8 mouse cellular contexts compared by ENCODE assay signal in the genomic region with DNA sequence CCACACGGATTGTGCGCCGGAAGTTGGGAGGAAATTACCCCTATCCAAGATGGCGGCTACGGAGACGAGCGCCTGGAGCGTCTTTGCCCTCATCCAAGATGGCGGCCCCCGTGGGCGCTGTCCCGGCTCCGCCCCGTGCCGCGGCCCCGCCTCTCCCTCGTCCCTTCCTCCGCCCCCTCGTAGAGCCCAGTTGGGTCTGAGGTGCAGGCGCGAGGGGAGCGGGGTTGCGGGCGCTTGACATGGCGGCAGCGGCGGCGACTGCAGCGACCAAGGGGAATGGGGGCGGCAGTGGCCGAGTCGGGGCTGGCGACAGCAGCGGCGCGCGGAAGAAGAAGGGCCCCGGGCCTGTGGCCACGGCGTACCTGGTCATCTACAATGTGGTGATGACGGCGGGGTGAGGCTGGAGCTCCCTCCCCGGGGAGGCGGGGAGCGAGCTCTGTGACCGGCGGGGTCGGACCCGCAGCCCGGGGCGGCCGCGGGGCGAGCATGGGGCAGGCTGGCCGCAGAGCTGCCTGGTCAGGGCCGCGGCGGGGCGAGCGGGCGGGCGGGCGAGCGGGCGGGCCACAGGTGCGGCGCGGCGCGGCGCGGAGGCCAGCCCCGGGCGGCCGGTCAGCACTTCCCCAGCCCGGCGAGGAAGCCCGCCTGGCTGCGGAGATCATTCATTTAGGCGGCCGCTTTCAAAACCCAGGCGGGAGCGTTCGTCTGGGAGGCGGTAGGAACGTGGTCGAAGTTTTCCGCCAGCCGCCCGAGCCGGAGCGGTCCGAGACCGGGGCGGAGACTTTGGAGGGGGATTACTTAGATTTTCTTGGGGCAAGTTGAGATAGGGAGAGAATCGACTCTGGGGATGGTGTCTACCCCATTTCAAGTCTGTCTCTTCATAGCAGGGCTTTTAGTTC. TPM values are rescaled to one million over a fixed set of nuclear protein-coding genes. Genes with fewer than 3 reads are reported as not detected.
DNase-seq lines count a peak whose midpoint lies in the region; ATAC-seq and TF ChIP-seq lines count a peak whose summit lies in the region.

Gene Hacd2, plus strand, starts transcription at position 187 of the 896 bp plus-strand sequence.

- peaks cover 6% of the 10 kb centered on the region; the same call in 1 of the 2 replicates for H3K4me1 ChIP-seq in hindbrain, embryonic 14.5 days (replicated peaks; ENCODE audit: control insufficient read depth, insufficient read depth, low read length)

- DNase-seq in Patski (ENCODE audit: low read depth, low spot score): peak; percentile 55
- peak; percentile 95 to 96 for DNase-seq in cerebellum, postnatal 14 days
- peak; percentile 85 to 90 for DNase-seq in frontal cortex, postnatal 25 days (ENCODE audit: low spot score in 2 of 2)
- peak; percentile 94 for DNase-seq in hindbrain, embryonic 14.5 days (ENCODE audit: low spot score)
- DNase-seq in layer of hippocampus, postnatal 36 days: peak; percentile 95
- peak; percentile 96 for DNase-seq in lung, postnatal 36 days
- DNase-seq in retina, postnatal 1 day: peak; percentile 97
- peak; percentile 92 to 95 for DNase-seq in urinary bladder, adult 18-20 months (ENCODE audit: low spot score in 2 of 2)

- H3K27me3 ChIP-seq in Patski: peaks cover 7% of the 10 kb centered on the region
- H3K27me3 ChIP-seq in hindbrain, embryonic 14.5 days (ENCODE audit: control insufficient read depth, insufficient read depth, low read length): peaks cover 23% of the 10 kb centered on the region

- WGBS in hindbrain, embryonic 14.5 days: under 1% methylated on average over 77 of the region's 97 CpGs

- peak within 1 kb of the TSS; percentile 80 for H3K27ac ChIP-seq in hindbrain, embryonic 14.5 days

- CTCF ChIA-PET in Patski (lab: Charles Lee): no interaction called here

- TF ChIP-seq CTCF in Patski (IDR thresholded peaks at IDR 0.05): no peak

- peak within 1 kb of the TSS; percentile 66 for H3K4me3 ChIP-seq in hindbrain, embryonic 14.5 days (replicated peaks; ENCODE audit: low read length)

- peaks cover 8% of the 10 kb centered on the region for H3K36me3 ChIP-seq in hindbrain, embryonic 14.5 days (replicated peaks; ENCODE audit: control insufficient read depth, insufficient read depth)

- in situ Hi-C loops in Patski (cut with MboI; ENCODE audit: low pct_unique_long_range_greater_than_20kb): no loop called here

- POLR2A ChIA-PET in Patski (lab: Charles Lee): interaction anchor here (1.0 kb wide), 1 partner anchor 13 kb away, joined by 4 read pairs; no protein-coding TSS in a partner anchor

- peak within 1 kb of the TSS; percentile 76 for H3K4me2 ChIP-seq in hindbrain, embryonic 14.5 days (replicated peaks)

- H3K9ac ChIP-seq in hindbrain, embryonic 14.5 days: peak within 1 kb of the TSS; percentile 82

- H3K9me3 ChIP-seq in hindbrain, embryonic 14.5 days (ENCODE audit: control insufficient read depth, low read length): no peaks in the 10 kb centered on the region

- peak; percentile 95 for ATAC-seq in Patski
- ATAC-seq in hindbrain, embryonic 14.5 days (ENCODE audit: low FRiP score): peak; percentile 99

RNA-seq across cellular contexts. Expression of gene Hacd2, which starts in this region (rescaled TPM):
- polyA plus RNA-seq in Patski (2021): 76.2 TPM
- 29.3 and 29.9 TPM in 2 replicates for polyA plus RNA-seq in hindbrain, embryonic 14.5 days (2014; fragmentation: Nextera tagmentation; extraction: Ambion mirVana)
- 10 to 100 TPM; 31.3 to 38.2 TPM for total RNA-seq in layer of hippocampus, postnatal 36 days (2021)

Comparison
In these comparisons a context has a peak if more than half of its experiments do, and no peak if none do; other contexts are left out.
1. Peak in every context shown above with its lines: DNase-seq, ATAC-seq, H3K4me3 ChIP-seq and H3K27ac ChIP-seq.